Mouse (Mus musculus): ENCODE results near the gene Rxrb. TPM values are rescaled to one million over a fixed set of nuclear protein-coding genes. Genes with fewer than 3 reads are reported as not detected.

Rxrb gene
- total and polyA plus RNA-seq, 3 experiments: 27.0 to 47.7 (median 36.9) TPM

GRCm38 (mm10) chr17:34036647-34037046 lies 5.0 kb downstream of the Rxrb start:
- TF ChIP-seq HCFC1 (IDR thresholded peaks at IDR 0.05; ENCODE audit: low read depth, low read length) (no peak), E2F4 (IDR thresholded peaks at IDR 0.05; ENCODE audit: insufficient replicate concordance, low read depth, low read length) (no peak), USF1 (IDR thresholded peaks at IDR 0.05; ENCODE audit: low read depth, low read length) (no peak), MAFK (IDR thresholded peaks at IDR 0.05; ENCODE audit: insufficient replicate concordance, low read length) (no peak), ZKSCAN1 (IDR thresholded peaks at IDR 0.05; ENCODE audit: borderline replicate concordance, low read depth, low read length) (no peak), JUN (IDR thresholded peaks at IDR 0.05; ENCODE audit: insufficient read depth, low read depth, low read length) (no peak), ZC3H11A (IDR thresholded peaks at IDR 0.05; ENCODE audit: low read depth, low read length) (no peak), JUND (conservative IDR thresholded peaks at IDR 0.05; ENCODE audit: low read depth, low read length) (no peak), KAT2A (IDR thresholded peaks at IDR 0.05; ENCODE audit: insufficient replicate concordance, low read length) (no peak), SIN3A (IDR thresholded peaks at IDR 0.05; ENCODE audit: low read length) (no peak), TCF12 (IDR thresholded peaks at IDR 0.05; ENCODE audit: low read depth, low read length) (no peak), UBTF (IDR thresholded peaks at IDR 0.05; ENCODE audit: low read depth, low read length) (no peak), MYC (IDR thresholded peaks at IDR 0.05; ENCODE audit: low read depth, low read length) (no peak), NELFE (IDR thresholded peaks at IDR 0.05; ENCODE audit: low read depth, low read length) (no peak), BHLHE40 (IDR thresholded peaks at IDR 0.05; ENCODE audit: low read depth, low read length) (no peak), PAX5 (IDR thresholded peaks at IDR 0.05; ENCODE audit: low read length) (no peak), NRF1 (IDR thresholded peaks at IDR 0.05; ENCODE audit: low read depth, low read length) (no peak)
- dilution Hi-C loops (cut with MboI; ENCODE audit: extremely low pct_ligation_motif_present, extremely low pct_unique_long_range_greater_than_20kb, low sequenced_read_pairs): no loop called here
- no peak for DNase-seq (ENCODE audit: extremely low read depth)
- in situ Hi-C loops (cut with MboI; ENCODE audit: low pct_ligation_motif_present, low pct_unique_long_range_greater_than_20kb, low sequenced_read_pairs): no loop called here
- Histone ChIP-seq H3K79me2 (replicated peaks; ENCODE audit: control insufficient read depth, extremely low read depth, insufficient read depth, poor library complexity, severe bottlenecking) (peaks cover 14% of the 10 kb centered on the region), H3K4me2 (ENCODE audit: insufficient read depth, low read depth, poor library complexity, severe bottlenecking) (no peak overlapping the region), H3K36me3 (replicated peaks in 1 of 2; ENCODE audit: control insufficient read depth in 1 of 2, insufficient read depth in 1 of 2, low read length in 1 of 2) (peaks cover 34 to 68% of the 10 kb centered on the region in 2 experiments), H3K27ac (ENCODE audit: insufficient read depth, low read depth) (no peak overlapping the region), H3K9ac (ENCODE audit: insufficient read depth, low read depth) (no peak overlapping the region), H3K9me3 (replicated peaks; ENCODE audit: low read length) (no peaks in the 10 kb centered on the region), H3K4me3 (replicated peaks in 1 of 3; ENCODE audit: low read depth in 2 of 3, low read length in 2 of 3, poor library complexity in 1 of 3) (no peak overlapping the region), H3K4me1 (ENCODE audit: control insufficient read depth in 1 of 2, insufficient read depth in 2 of 2) (peaks cover 8 to 24% of the 10 kb centered on the region in 2 experiments), H3K27me3 (replicated peaks) (no peaks in the 10 kb centered on the region)

GRCm38 (mm10) chr17:34037241-34037640 lies 5.6 kb downstream of the Rxrb start:
- H3K9me3 ChIP-seq (replicated peaks; ENCODE audit: low read length): no peaks in the 10 kb centered on the region
- no peak overlapping the region for H3K4me2 ChIP-seq (ENCODE audit: insufficient read depth, low read depth, poor library complexity, severe bottlenecking)
- no peaks in the 10 kb centered on the region for H3K27me3 ChIP-seq (replicated peaks)
- H3K4me1 ChIP-seq (ENCODE audit: control insufficient read depth in 1 of 2, insufficient read depth in 2 of 2): peaks cover 8 to 24% of the 10 kb centered on the region in 2 experiments
- dilution Hi-C loops (cut with MboI; ENCODE audit: extremely low pct_ligation_motif_present, extremely low pct_unique_long_range_greater_than_20kb, low sequenced_read_pairs) (no loop called here), in situ Hi-C loops (cut with MboI; ENCODE audit: low pct_ligation_motif_present, low pct_unique_long_range_greater_than_20kb, low sequenced_read_pairs) (no loop called here)
- TF ChIP-seq ZNF384 (IDR thresholded peaks at IDR 0.05; ENCODE audit: low read depth, low read length) (no peak), EP300 (IDR thresholded peaks at IDR 0.05; ENCODE audit: low read length) (no peak), SMC3 (IDR thresholded peaks at IDR 0.05; ENCODE audit: low read depth, low read length) (no peak), RCOR1 (conservative IDR thresholded peaks at IDR 0.05; ENCODE audit: low read depth, low read length) (no peak), CHD1 (IDR thresholded peaks at IDR 0.05; ENCODE audit: low read depth, low read length) (no peak), USF1 (IDR thresholded peaks at IDR 0.05; ENCODE audit: low read depth, low read length) (no peak), MAX (IDR thresholded peaks at IDR 0.05; ENCODE audit: low read length) (no peak), BHLHE40 (IDR thresholded peaks at IDR 0.05; ENCODE audit: low read depth, low read length) (no peak), USF2 (conservative IDR thresholded peaks at IDR 0.05; ENCODE audit: low read depth, low read length) (no peak), E2F4 (IDR thresholded peaks at IDR 0.05; ENCODE audit: insufficient replicate concordance, low read depth, low read length) (no peak)
- DNase-seq (ENCODE audit: extremely low read depth): no peak
- H3K27ac ChIP-seq (ENCODE audit: insufficient read depth, low read depth): no peak overlapping the region
- H3K4me3 ChIP-seq (replicated peaks in 1 of 3; ENCODE audit: low read depth in 2 of 3, low read length in 2 of 3, poor library complexity in 1 of 3): no peak overlapping the region
- H3K79me2 ChIP-seq (replicated peaks; ENCODE audit: control insufficient read depth, extremely low read depth, insufficient read depth, poor library complexity, severe bottlenecking): peaks cover 13% of the 10 kb centered on the region
- no peak overlapping the region for H3K9ac ChIP-seq (ENCODE audit: insufficient read depth, low read depth)
- H3K36me3 ChIP-seq (replicated peaks in 1 of 2; ENCODE audit: control insufficient read depth in 1 of 2, insufficient read depth in 1 of 2, low read length in 1 of 2): peaks cover 34 to 74% of the 10 kb centered on the region in 2 experiments

Data from CH12.LX (cell line).